Mouse (Mus musculus) monocyte, adult 2 months (primary cell): Measurements from ENCODE around the gene Cfap69.

Experiments used
- DNase-seq, 2 experiments: peaks; one replicate each; pipeline ENCODE4 v3.0.0; 2022; ENCODE audit warnings: low spot score in 2 of 2, low read depth in 1 of 2

The Cfap69 gene

DNA sequence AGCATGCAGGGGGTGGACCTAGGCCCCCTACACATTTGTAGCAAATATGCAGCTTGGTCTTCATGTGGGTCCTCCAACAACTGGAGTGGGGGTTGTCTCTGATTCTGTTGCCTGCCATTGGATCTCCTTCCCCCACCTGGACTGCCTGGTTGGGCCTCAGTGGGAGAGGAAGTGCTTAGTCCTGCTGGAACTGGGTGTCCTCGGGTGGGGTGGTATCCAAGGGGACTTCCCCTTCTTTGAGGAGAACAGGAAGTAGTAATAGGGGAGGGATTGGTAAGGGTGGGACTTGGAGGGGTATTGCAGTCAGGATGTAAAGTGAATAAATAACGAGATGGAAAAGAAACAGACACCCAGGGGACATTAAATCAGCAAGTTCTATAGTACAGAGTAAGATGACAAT lies 5.4 kb downstream of the Cfap69 start:
- no peak for DNase-seq

- no peak for DNase-seq
Measured at GRCm38 (mm10) chr5:5657932-5658331, 6.1 kb downstream of the Cfap69 start.

DNA sequence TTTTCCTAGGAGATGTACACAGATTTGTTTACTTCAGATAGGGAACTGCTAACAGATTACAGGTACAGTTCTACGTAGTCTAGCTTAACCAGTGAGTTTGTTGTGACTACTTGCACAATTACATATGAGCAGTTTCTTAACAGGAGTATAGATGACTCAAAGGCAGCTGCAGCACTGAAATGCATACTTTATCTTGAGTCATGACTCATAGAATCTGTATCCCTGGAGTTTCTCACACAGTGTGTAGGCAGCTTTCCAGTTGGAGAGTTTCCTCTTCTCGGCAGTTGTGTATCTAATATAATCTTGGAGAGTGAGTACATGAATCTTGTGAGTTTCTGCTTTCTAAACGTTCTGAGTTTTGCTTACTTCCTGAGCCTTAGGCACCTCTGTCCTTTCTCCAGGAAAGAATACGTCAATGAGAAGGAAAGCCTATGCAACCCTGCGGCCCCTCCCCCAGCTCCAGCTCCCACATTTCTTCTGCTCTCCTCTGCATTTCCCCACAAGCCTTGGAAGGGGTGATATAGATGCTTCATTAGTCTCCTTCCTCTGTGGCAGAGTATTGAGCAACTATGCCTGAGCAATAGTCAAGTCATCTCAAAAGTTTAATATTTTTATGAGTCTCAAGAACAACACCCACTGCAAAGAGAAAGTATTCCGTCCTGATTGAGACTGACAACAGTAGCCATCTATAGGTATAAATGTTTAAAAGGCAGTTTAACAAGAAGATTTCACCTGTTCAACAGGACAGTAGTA lies 15.0 kb downstream of the Cfap69 start:
- DNase-seq: no peak

GRCm38 (mm10) chr5:5646173-5646572 lies 17.9 kb downstream of the Cfap69 start:
- no peak for DNase-seq

- DNase-seq: no peak
Measured at GRCm38 (mm10) chr5:5638496-5638895, 25.5 kb downstream of the Cfap69 start.

GRCm38 (mm10) chr5:5625491-5625890 lies 38.5 kb downstream of the Cfap69 start:
- DNase-seq: no peak

GRCm38 (mm10) chr5:5618329-5618728 lies 45.7 kb downstream of the Cfap69 start:
- DNase-seq: no peak

DNA sequence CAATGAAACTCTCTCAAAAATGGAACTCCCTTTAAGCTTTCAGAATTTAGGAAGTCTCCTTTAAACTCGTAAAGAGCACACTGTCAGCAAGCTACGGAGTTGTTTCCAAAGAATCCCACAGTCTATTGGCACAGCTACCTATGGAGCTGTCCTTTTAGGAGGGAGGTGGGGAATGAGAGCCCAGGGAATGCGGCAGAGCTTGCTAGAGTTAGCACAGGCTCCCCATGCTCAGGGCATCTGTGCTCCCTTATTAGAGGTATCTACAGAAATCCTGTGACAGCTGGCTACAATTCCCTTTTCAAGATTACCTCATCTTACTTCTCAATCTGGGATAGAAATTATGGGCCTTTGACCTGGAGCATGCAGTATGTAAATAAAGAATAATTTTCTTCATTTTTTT lies 53.5 kb downstream of the Cfap69 start:
- no peak for DNase-seq

- no peak for DNase-seq
Measured at GRCm38 (mm10) chr5:5587686-5588085, 76.4 kb downstream of the Cfap69 start.

GRCm38 (mm10) chr5:5573749-5574317 lies 90.2 kb downstream of the Cfap69 start, which contains the start of gene Gm8773:
Gene Gm8773, plus strand, starts transcription at chr5:5573799.
- DNase-seq: no peak

DNA sequence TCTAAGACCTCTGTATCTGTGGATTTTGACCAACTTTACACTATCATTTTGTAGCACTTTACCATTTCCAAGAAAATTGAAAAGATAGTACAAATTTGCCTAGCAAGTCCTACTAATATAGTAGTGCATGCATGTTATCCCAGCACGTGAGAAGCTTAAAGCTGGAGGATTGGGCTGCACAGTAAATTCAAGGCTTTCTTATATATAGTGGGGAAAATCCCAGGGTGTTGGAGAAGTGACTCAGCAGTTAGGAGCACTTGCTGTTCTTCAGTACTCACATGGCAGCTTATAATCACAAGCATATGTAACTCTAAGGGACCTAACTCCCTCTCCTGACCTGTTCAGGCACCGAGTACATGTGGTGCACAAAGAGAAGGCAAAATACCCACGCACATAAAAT lies 101.6 kb downstream of the Cfap69 start:
- no peak for DNase-seq

GRCm38 (mm10) chr5:5561041-5561706 lies 102.9 kb downstream of the Cfap69 start:
- DNase-seq: no peak

- no peak for DNase-seq
Measured at GRCm38 (mm10) chr5:5559798-5560197, 104.2 kb downstream of the Cfap69 start.

GRCm38 (mm10) chr5:5559079-5559740 lies 104.8 kb downstream of the Cfap69 start, which contains the start of gene Gtpbp10:
Gene Gtpbp10, minus strand, starts transcription at chr5:5559538.
- peak; percentile 81 to 93 for DNase-seq

GRCm38 (mm10) chr5:5551110-5551509 lies 112.9 kb downstream of the Cfap69 start:
- DNase-seq: no peak

- DNase-seq: no peak
Measured at GRCm38 (mm10) chr5:5540385-5540784, 123.7 kb downstream of the Cfap69 start.

DNA sequence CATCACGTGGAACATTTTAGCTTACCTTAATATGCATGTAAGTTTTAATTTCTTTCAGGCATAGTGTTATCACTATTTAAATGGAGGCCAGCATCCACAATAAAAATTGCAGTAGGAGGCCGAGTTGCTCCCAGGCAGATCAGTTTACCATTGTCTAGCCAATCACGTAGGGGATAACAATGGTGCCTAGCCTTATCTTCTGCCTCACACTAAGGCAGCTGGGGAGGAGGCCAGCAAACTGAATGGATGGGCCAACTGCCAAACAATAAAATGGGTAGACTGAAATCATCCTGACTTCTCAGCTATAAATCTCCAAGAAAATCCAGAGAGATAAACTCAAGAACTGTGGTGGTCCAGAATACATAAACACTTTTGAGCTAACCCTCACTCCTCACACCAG lies 124.3 kb downstream of the Cfap69 start:
- no peak for DNase-seq

- no peak for DNase-seq
Measured at GRCm38 (mm10) chr5:5536131-5536530, 127.9 kb downstream of the Cfap69 start.

DNA sequence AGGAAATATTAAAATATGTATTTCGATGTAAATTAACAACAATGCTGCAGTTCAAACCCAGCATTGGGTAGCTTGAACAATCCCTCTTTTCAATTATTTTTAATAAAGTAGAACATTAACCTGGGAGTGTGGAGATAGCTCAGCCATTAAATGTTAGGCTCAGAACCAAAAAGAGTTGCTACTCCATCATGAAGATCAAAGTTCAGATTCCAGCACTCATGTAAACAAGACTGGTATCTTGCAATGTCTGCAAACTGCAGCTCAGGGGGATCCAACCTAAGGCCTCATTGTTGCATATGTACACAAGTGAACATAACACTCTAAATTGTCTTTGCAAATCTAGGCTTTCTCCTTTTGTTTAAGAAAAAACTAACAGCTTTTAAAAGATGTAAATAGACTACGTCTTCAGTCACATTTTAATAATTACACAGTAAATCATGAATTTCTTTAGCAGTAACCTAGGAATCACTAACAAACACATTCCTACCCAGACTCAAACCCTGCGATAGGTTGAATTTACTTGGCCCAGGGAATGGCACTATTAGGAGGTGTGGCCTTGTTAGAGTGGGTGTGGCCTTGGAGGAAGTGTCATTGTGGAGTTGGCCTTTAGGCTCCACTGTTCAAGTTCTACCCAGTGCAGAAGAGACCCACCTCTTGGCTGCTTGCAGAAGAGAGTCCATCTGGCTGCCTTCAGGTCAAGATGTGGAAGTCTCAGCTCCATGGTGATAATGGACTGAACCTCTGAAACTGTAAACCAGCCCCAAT lies 130.2 kb downstream of the Cfap69 start:
- no peak for DNase-seq
